Mouse (Mus musculus): ENCODE data around the gene Nup50.

Nup50 gene

DNA sequence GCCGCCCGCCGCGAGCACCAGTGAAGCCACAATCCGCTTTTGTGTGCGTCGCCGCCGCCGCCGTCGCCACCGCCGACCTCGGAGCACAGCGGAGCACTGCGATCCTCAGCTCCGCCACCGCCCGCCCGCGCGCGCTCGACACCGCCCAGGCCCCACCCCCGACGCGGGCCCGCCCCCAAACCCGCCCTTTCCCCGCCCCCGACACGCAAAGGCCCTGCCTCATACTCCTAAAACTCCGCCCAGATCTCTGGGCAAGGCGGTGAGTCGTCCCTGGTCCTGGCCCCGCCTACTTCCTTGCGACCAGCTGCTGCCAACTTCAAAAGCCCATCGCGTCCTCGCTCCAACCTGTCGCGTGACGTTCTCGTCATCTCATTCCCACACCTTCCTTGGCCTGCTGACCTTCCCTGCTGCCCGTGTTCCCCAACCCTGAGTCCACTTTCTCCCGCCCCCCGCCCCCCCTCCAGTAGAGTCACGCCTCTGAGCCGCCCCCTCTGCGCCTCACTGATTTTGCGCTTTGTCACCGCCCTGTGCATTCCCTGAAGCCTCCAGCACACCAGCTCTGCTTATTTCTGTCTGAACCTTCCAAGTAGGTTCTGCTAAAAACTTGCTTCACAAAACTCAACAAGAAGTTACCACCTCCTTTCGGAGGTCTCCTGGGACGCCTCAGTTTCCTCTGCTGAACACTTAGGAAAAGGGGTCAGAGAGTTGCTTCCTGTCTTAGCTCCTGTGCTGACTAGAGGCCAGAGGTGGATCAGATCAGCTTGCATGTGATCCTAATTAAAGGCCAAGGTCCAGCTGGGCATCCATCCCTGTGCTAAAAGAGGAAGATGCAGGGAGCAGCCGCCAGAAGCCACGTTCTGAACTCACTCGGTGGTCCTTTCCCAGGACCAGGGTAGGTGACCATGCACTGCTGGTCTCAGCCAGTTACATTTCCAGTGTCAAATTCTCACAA lies 64.9 kb downstream of the Nup50 start, which contains the start of gene 5031439G07Rik:
Gene 5031439G07Rik, minus strand, starts transcription at position 678 of the 952 bp plus-strand sequence.
- in situ Hi-C loops (cut with MboI, MseI), result loop anchor here (5.0 to 10.0 kb wide), 2 partner anchors 66 to 133 kb away; partner anchors contain the start of genes Gm29666, Nup50 and Phf21b

DNA sequence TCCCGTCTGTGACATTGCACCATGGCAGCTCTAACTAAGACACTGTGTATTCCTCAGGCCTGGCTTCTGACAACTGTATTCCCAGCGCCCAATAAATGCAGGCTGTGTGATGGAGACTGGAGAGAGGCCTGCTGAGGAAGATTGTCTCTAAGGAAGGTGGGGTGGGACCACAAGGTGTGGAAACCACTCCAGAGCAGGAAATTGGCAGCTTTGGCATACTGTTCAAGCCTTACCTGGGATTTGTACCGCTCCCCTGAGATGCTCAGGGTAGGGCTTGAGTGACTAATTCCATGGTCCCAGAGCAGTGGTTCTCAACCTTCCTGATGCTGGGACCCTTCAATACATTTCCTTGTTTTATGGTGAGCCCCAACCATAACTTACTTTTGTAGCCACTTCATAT lies 65.9 kb downstream of the Nup50 start:
- in situ Hi-C loops (cut with MboI, MseI), result loop anchor here (5.0 to 10.0 kb wide), 2 partner anchors 67 to 134 kb away; partner anchors contain the start of genes Gm29666, Nup50 and Phf21b

DNA sequence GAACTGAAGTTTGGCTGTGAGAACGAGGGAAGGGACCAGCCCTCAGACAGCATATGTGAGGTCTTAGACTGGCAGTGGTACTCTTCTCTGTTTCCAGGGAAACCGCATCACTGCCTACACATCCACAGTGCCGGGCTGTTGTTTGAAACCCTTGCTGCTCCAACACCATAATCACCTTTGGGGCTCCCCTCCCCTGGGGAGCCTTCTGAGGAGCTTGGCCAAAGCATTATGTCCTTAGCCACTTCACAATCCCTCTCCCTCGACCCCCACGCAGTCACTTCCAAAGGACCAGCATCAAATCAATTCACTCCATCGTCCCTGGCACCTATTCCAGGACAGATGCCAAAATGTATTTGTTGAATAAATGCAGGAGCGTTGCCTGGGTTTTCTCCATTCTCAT lies 66.6 kb downstream of the Nup50 start:
- in situ Hi-C loops (cut with MboI, MseI), result loop anchor here (5.0 to 10.0 kb wide), 2 partner anchors 67 to 135 kb away; partner anchors contain the start of genes Gm29666, Nup50 and Phf21b

Data from T-helper 1 cell (primary cell).